Mouse (Mus musculus): ENCODE measurements at regions not wholly inside any gene's neighbourhood (a gene's known extent, or its start where the extent isn't known, plus 50 kb on each side); places are given as distances from the start of the nearest gene placed in this dataset.

GRCm38 (mm10) chr14:14594753-14595152 lies 107.3 kb upstream of the Slc4a7 start:
- DNase-seq (ENCODE audit: extremely low spot score, low read depth, low spot score): no peak

- no peak for DNase-seq (ENCODE audit: extremely low spot score, low read depth, low spot score)
These were observed 105.8 kb upstream of the Slc4a7 start for GRCm38 (mm10) chr14:14596057-14596809.

- no peak for DNase-seq (ENCODE audit: extremely low spot score, low read depth, low spot score)
These were observed 102.5 kb upstream of the Slc4a7 start for GRCm38 (mm10) chr14:14599586-14599985.

GRCm38 (mm10) chr14:14599990-14600389 lies 102.1 kb upstream of the Slc4a7 start:
- no peak for DNase-seq (ENCODE audit: extremely low spot score, low read depth, low spot score)

GRCm38 (mm10) chr14:14603439-14603838 lies 98.6 kb upstream of the Slc4a7 start:
- DNase-seq (ENCODE audit: extremely low spot score, low read depth, low spot score): no peak

GRCm38 (mm10) chr14:14607074-14607473 lies 95.0 kb upstream of the Slc4a7 start:
- no peak for DNase-seq (ENCODE audit: extremely low spot score, low read depth, low spot score)

- no peak for DNase-seq (ENCODE audit: extremely low spot score, low read depth, low spot score)
These were observed 89.8 kb upstream of the Slc4a7 start for GRCm38 (mm10) chr14:14612245-14612644.

- DNase-seq (ENCODE audit: extremely low spot score, low read depth, low spot score): no peak
These were observed 81.8 kb upstream of the Slc4a7 start for GRCm38 (mm10) chr14:14620316-14620715.

- DNase-seq (ENCODE audit: extremely low spot score, low read depth, low spot score): no peak
These were observed 73.4 kb upstream of the Slc4a7 start for GRCm38 (mm10) chr14:14628673-14629072.

- DNase-seq (ENCODE audit: extremely low spot score, low read depth, low spot score): no peak
These were observed 70.3 kb upstream of the Slc4a7 start for GRCm38 (mm10) chr14:14631750-14632149.

- peak; percentile 33 for DNase-seq (ENCODE audit: extremely low spot score, low read depth, low spot score)
These were observed 69.6 kb upstream of the Slc4a7 start for GRCm38 (mm10) chr14:14632471-14632870.

- no peak for DNase-seq (ENCODE audit: extremely low spot score, low read depth, low spot score)
These were observed 68.8 kb upstream of the Slc4a7 start for GRCm38 (mm10) chr14:14632951-14633931.

GRCm38 (mm10) chr14:14634021-14634420 lies 68.1 kb upstream of the Slc4a7 start:
- DNase-seq (ENCODE audit: extremely low spot score, low read depth, low spot score): no peak

- DNase-seq (ENCODE audit: extremely low spot score, low read depth, low spot score): no peak
These were observed 62.7 kb upstream of the Slc4a7 start for GRCm38 (mm10) chr14:14639102-14640015.

GRCm38 (mm10) chr14:14640023-14640441 lies 62.0 kb upstream of the Slc4a7 start:
- no peak for DNase-seq (ENCODE audit: extremely low spot score, low read depth, low spot score)

GRCm38 (mm10) chr14:14640557-14640956 lies 61.5 kb upstream of the Slc4a7 start:
- DNase-seq (ENCODE audit: extremely low spot score, low read depth, low spot score): no peak

- DNase-seq (ENCODE audit: extremely low spot score, low read depth, low spot score): no peak
These were observed 58.5 kb upstream of the Slc4a7 start for GRCm38 (mm10) chr14:14643533-14643932.

GRCm38 (mm10) chr14:14645084-14645483 lies 57.0 kb upstream of the Slc4a7 start:
- no peak for DNase-seq (ENCODE audit: extremely low spot score, low read depth, low spot score)

All from hindlimb bud, embryonic 11.5 days (tissue).